Mouse (Mus musculus): Measurements from ENCODE around the gene Grifin. TPM values are rescaled to one million over a fixed set of nuclear protein-coding genes. Genes with fewer than 3 reads are reported as not detected.

Grifin gene
- polyA plus RNA-seq (2012; rRNA removed), result 0.31 and 0.35 TPM in 2 replicates

DNA sequence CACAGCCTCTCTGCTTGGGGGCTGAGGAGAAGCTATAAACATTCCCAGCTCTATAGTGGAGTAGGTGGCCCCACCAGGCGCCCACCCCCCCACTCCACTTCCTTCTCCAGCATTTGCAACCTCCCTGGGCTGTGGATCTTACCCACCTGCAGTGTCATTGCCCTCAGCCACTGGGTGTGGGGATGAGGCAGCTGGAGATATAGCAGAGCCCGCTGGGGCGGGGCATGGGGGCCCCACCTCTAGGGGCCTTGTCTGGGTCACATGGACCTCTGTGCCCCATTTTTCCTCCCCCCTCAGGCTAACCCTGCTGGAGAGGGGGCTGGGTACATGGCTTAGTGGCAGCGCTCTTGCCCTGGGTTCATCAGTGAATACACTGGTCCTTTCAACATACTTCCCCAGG is at the start of gene Grifin:
Grifin (minus strand) TSS at position 176 of the 400 bp plus-strand sequence.

DNA sequence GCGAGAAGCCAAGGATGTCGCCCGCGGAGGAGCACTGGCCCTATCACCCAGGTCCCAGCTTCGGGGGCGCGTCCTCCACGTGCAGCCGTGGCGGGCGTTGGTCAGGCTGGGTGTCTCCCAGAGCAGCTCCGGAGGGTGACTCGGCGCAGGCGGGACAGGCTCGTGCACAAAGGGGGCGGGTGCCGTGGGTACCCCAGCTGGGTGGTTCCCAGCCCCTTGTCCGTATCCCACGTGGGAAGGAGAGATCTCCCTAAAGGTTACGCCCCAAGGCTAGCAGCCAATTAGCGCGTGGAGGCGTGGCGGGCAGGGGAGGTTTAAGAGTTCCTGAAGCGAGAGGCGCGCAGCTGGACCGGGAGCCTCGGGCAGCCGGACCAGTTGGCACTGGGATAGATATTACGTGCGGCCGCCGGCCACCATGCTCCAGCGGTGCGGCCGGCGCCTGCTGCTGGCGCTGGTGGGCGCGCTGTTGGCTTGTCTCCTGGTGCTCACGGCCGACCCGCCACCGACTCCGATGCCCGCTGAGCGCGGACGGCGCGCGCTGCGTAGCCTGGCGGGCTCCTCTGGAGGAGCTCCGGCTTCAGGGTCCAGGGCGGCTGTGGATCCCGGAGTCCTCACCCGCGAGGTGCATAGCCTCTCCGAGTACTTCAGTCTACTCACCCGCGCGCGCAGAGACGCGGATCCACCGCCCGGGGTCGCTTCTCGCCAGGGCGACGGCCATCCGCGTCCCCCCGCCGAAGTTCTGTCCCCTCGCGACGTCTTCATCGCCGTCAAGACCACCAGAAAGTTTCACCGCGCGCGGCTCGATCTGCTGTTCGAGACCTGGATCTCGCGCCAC is 42.3 kb upstream of the Grifin start, which contains the start of gene Lfng:
Lfng (plus strand) TSS at position 320 of the 835 bp plus-strand sequence.

Other genes with a start within 250 kb of the Grifin start
- gene Mad1l1, start 243.5 kb downstream of the Grifin start, polyA plus RNA-seq (2012; rRNA removed), result 20.0 and 20.5 TPM in 2 replicates
- gene Nudt1, start 243.4 kb downstream of the Grifin start, polyA plus RNA-seq (2012; rRNA removed), result 15.3 and 17.8 TPM in 2 replicates
- 14.6 and 14.9 TPM in 2 replicates for gene Mrm2, start 233.2 kb downstream of the Grifin start, polyA plus RNA-seq (2012; rRNA removed)
- 23.4 and 24.9 TPM in 2 replicates for gene Snx8, start 175.8 kb downstream of the Grifin start, polyA plus RNA-seq (2012; rRNA removed)
- 86.3 TPM in 2 replicates for gene Eif3b, start 145.7 kb downstream of the Grifin start, polyA plus RNA-seq (2012; rRNA removed)
- gene Gm4869, start 119.4 kb downstream of the Grifin start, polyA plus RNA-seq (2012; rRNA removed), result 0.06 TPM in 1 of 2 replicates, not detected in the other
- gene Chst12, start 59.5 kb downstream of the Grifin start, polyA plus RNA-seq (2012; rRNA removed), result 12.0 and 13.3 TPM in 2 replicates
- 40.5 and 44.8 TPM in 2 replicates for gene Lfng, start 42.2 kb upstream of the Grifin start, polyA plus RNA-seq (2012; rRNA removed)
- 104 and 145 TPM in 2 replicates for gene Ttyh3, start 84.0 kb upstream of the Grifin start, polyA plus RNA-seq (2012; rRNA removed)
- gene Iqce, start 137.3 kb upstream of the Grifin start, polyA plus RNA-seq (2012; rRNA removed), result 58.0 and 59.5 TPM in 2 replicates
- 29.4 and 30.3 TPM in 2 replicates for gene Brat1, start 139.9 kb upstream of the Grifin start, polyA plus RNA-seq (2012; rRNA removed)
- 9.2 and 9.7 TPM in 2 replicates for gene Amz1, start 159.1 kb upstream of the Grifin start, polyA plus RNA-seq (2012; rRNA removed)

Measured in central nervous system, embryonic 18 days (tissue).